ENCODE assay signal across 24 mouse cellular contexts in the genomic region with DNA sequence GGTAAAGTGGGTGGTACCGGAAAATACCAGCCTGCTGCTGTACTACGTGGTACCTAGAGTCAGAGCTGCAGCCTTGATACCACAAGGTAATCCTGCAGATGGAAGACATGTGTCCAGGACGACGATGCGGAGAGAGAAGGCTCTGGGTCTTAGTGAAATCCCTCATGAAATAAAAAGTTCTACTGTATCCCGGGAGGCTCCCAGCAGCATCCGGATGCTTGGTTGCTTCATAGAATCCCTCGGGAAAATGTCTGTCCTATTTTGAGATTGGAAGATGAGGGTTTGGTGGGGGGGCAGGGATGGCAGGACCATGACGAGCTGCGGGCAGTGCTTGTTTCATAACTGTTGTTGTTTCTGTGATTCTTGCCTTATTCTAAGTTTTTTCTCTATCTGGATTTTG. TPM values are rescaled to one million over a fixed set of nuclear protein-coding genes. Genes with fewer than 3 reads are reported as not detected.
"Had no signal": no experiment of that assay in that cellular context is flagged by ENCODE, and none has a peak within 500 bp of the region (broad histone marks: within the 10 kb centered on the region; RNA-seq: fewer than 3 reads in every experiment).

No protein-coding gene starts in this region.

- H3K27me3 ChIP-seq: midbrain, embryonic 12.5 days; neural tube, embryonic 13.5 days; neural tube, embryonic 15.5 days; stomach, embryonic 15.5 days had no signal

- H3K4me3 ChIP-seq: midbrain, embryonic 10.5 days; midbrain, embryonic 12.5 days; myocyte; neural tube, embryonic 13.5 days; neural tube, embryonic 15.5 days; stomach, embryonic 15.5 days had no signal

- H3K9me3 ChIP-seq: midbrain, embryonic 10.5 days; neural tube, embryonic 15.5 days; stomach, embryonic 15.5 days had no signal

- H3K27ac ChIP-seq: midbrain, embryonic 10.5 days; midbrain, embryonic 12.5 days; neural tube, embryonic 13.5 days; neural tube, embryonic 15.5 days; stomach, embryonic 15.5 days; stomach, postnatal 0 days had no signal

- H3K36me3 ChIP-seq: midbrain, embryonic 12.5 days; neural tube, embryonic 13.5 days; neural tube, embryonic 15.5 days; stomach, embryonic 15.5 days had no signal

- H3K4me1 ChIP-seq: midbrain, embryonic 12.5 days; neural tube, embryonic 13.5 days; neural tube, embryonic 15.5 days had no signal

- DNase-seq: lung, adult 18-20 months; lung, embryonic 14.5 days; lung, postnatal 10 days; lung, postnatal 4 days; midbrain, embryonic 14.5 days; retina, postnatal 1 day; right cerebral cortex, adult 18-20 months; right cerebral cortex, postnatal 25 days; right cerebral cortex, postnatal 4 days; thymus, adult 2 months; thymus, postnatal 25 days; thymus, postnatal 4 days had no signal

RNA-seq across cellular contexts. Expression of gene Gm49387, which starts 7.3 kb away (rescaled TPM):
- total RNA-seq: megakaryocyte, adult 5-6 weeks; megakaryocyte-erythroid progenitor cell, adult 5-6 weeks had no signal
- polyA plus RNA-seq: midbrain, embryonic 14.5 days; midbrain, embryonic 16.5 days; myocyte; neural tube, embryonic 11.5 days; stomach, embryonic 15.5 days; thymus, adult 2 months; urinary bladder, adult 2 months had no signal

RNA-seq across cellular contexts. Expression of gene Colq, which starts 56.8 kb away (rescaled TPM):
- polyA plus RNA-seq: midbrain, embryonic 14.5 days; midbrain, embryonic 16.5 days had no signal
